Mouse (Mus musculus) midbrain, embryonic 13.5 days (tissue): ENCODE data around the gene Akap8l. TPM values are rescaled to one million over a fixed set of nuclear protein-coding genes. Genes with fewer than 3 reads are reported as not detected.

Experiments used
- ATAC-seq: fragments of 200-750 bp; cut with Nextera tagmentation; 2 replicates; pipeline ENCODE4 v1.8.0; 2017; ENCODE audit warnings: mild to moderate bottlenecking, moderate TSS enrichment, moderate library complexity
- H3K27ac ChIP-seq: fragments of 300-500 bp; sonication (generic); 2 replicates; pipeline ENCODE4 v1.5.1; 2015; ENCODE audit warnings: inconsistent platforms, mild to moderate bottlenecking, moderate library complexity
- H3K27me3 ChIP-seq: fragments of 300-500 bp; sonication (generic); 2 replicates; pipeline ENCODE4 v1.6.1; 2015; ENCODE audit warnings: mild to moderate bottlenecking, inconsistent platforms
- H3K36me3 ChIP-seq: fragments of 300-500 bp; sonication (generic); 2 replicates; pipeline ENCODE4 v1.6.1; 2015; ENCODE audit warnings: mild to moderate bottlenecking, inconsistent platforms
- H3K4me1 ChIP-seq: fragments of 300-500 bp; sonication (generic); replicated peaks from 2 replicates; pipeline ENCODE4 v1.6.1; 2015; ENCODE audit warnings: inconsistent platforms
- H3K4me2 ChIP-seq: fragments of 300-500 bp; sonication (generic); replicated peaks from 2 replicates; pipeline ENCODE4 v1.6.1; 2015; ENCODE audit warnings: moderate library complexity, mild to moderate bottlenecking, inconsistent platforms
- H3K4me3 ChIP-seq: fragments of 300-500 bp; sonication (generic); replicated peaks from 2 replicates; pipeline ENCODE4 v1.5.1; 2015; ENCODE audit warnings: mild to moderate bottlenecking, inconsistent platforms
- H3K9ac ChIP-seq: fragments of 300-500 bp; sonication (generic); replicated peaks from 2 replicates; pipeline ENCODE4 v1.6.1; 2015; ENCODE audit warnings: mild to moderate bottlenecking, inconsistent platforms
- H3K9me3 ChIP-seq: fragments of 300-500 bp; sonication (generic); 2 replicates; pipeline ENCODE4 v1.6.1; 2016; ENCODE audit warnings: mild to moderate bottlenecking, inconsistent platforms
- WGBS: fragments of 180-500 bp; shearing (Covaris S2); methylation state at CpG from one replicate; pipeline ENCODE4 v1.1.7; 2015; 5-methylcytosine and 5-hydroxymethylcytosine counted together
- polyA plus RNA-seq: library from polyadenylated mRNA; unstranded; fragments of >200 nt; fragmentation: Nextera tagmentation; extraction: Ambion mirVana; gene quantifications from 2 replicates; pipeline ENCODE4 v1.2.1, GENCODE M21; 2015

Gene Akap8l
- polyA plus RNA-seq, 1 experiment from 2014 or later, result 168 TPM

- no peak overlapping the region for H3K4me3 ChIP-seq
- no peaks in the 10 kb centered on the region for H3K9me3 ChIP-seq
- peaks cover 42% of the 10 kb centered on the region for H3K36me3 ChIP-seq
- H3K4me2 ChIP-seq, result no peak overlapping the region
- H3K9ac ChIP-seq, result no peak overlapping the region
- no peaks in the 10 kb centered on the region for H3K4me1 ChIP-seq
- no peaks in the 10 kb centered on the region for H3K27me3 ChIP-seq
- no peak overlapping the region for H3K27ac ChIP-seq
- WGBS, result 89% methylated on average over 15 of the region's 15 CpGs
- no peak for ATAC-seq
Observed at GRCm38 (mm10) chr17:32376475-32376874, 26.1 kb upstream of the Akap8l start.

- H3K9ac ChIP-seq, result no peak overlapping the region
- peak overlapping the region; percentile 41 for H3K4me2 ChIP-seq
- no peaks in the 10 kb centered on the region for H3K9me3 ChIP-seq
- peaks cover 6% of the 10 kb centered on the region for H3K4me1 ChIP-seq
- ATAC-seq, result no peak
- H3K27ac ChIP-seq, result no peak overlapping the region
- no peaks in the 10 kb centered on the region for H3K27me3 ChIP-seq
- 13% methylated on average over 13 of the region's 17 CpGs for WGBS
- H3K4me3 ChIP-seq, result peak overlapping the region; percentile 20; the same call in 1 of the 2 replicates
- H3K36me3 ChIP-seq, result peaks cover 15% of the 10 kb centered on the region
Observed at GRCm38 (mm10) chr17:32368991-32369578, 18.7 kb upstream of the Akap8l start.

- H3K27ac ChIP-seq, result no peak overlapping the region
- peaks cover 16% of the 10 kb centered on the region for H3K36me3 ChIP-seq
- no peaks in the 10 kb centered on the region for H3K9me3 ChIP-seq
- H3K27me3 ChIP-seq, result no peaks in the 10 kb centered on the region
- ATAC-seq, result no peak
- H3K4me1 ChIP-seq, result peaks cover 16% of the 10 kb centered on the region
- no peak overlapping the region for H3K9ac ChIP-seq
- WGBS, result 90% methylated on average over 11 of the region's 11 CpGs
- no peak overlapping the region for H3K4me3 ChIP-seq
- H3K4me2 ChIP-seq, result no peak overlapping the region
Observed at GRCm38 (mm10) chr17:32367706-32368105, 17.3 kb upstream of the Akap8l start.

- 88% methylated on average over 1 of the region's 1 CpGs for WGBS
- H3K4me3 ChIP-seq, result no peak overlapping the region
Observed at GRCm38 (mm10) chr17:32365296-32365695, 14.9 kb upstream of the Akap8l start.

GRCm38 (mm10) chr17:32364850-32365249 is 14.4 kb upstream of the Akap8l start:
- 70% methylated on average over 5 of the region's 5 CpGs for WGBS
- peak; percentile 35; the same call in 1 of the 2 replicates for ATAC-seq
- H3K9ac ChIP-seq, result no peak overlapping the region

More at GRCm38 (mm10) chr17:32365296-32365695, 14.9 kb upstream of the Akap8l start:
- H3K9ac ChIP-seq, result no peak overlapping the region
- H3K4me1 ChIP-seq, result peaks cover 31% of the 10 kb centered on the region
- H3K27ac ChIP-seq, result no peak overlapping the region
- no peaks in the 10 kb centered on the region for H3K9me3 ChIP-seq
- H3K27me3 ChIP-seq, result no peaks in the 10 kb centered on the region
- H3K4me2 ChIP-seq, result no peak overlapping the region
- ATAC-seq, result no peak
- H3K36me3 ChIP-seq, result peaks cover 39% of the 10 kb centered on the region

GRCm38 (mm10) chr17:32364331-32364730 is 13.9 kb upstream of the Akap8l start:
- WGBS, result under 1% methylated on average over 40 of the region's 47 CpGs
- peaks cover 48% of the 10 kb centered on the region for H3K36me3 ChIP-seq
- no peaks in the 10 kb centered on the region for H3K27me3 ChIP-seq
- no peaks in the 10 kb centered on the region for H3K9me3 ChIP-seq
- peak overlapping the region; percentile 45 for H3K4me2 ChIP-seq
- H3K27ac ChIP-seq, result peak overlapping the region; percentile 80
- peak overlapping the region; percentile 96 for H3K4me3 ChIP-seq
- peak; percentile 90 for ATAC-seq
- peak overlapping the region; percentile 97 for H3K9ac ChIP-seq
- H3K4me1 ChIP-seq, result peaks cover 31% of the 10 kb centered on the region

More at GRCm38 (mm10) chr17:32364850-32365249, 14.4 kb upstream of the Akap8l start:
- H3K27me3 ChIP-seq, result no peaks in the 10 kb centered on the region
- H3K9me3 ChIP-seq, result no peaks in the 10 kb centered on the region
- peak overlapping the region; percentile 45 for H3K4me2 ChIP-seq
- peak overlapping the region; percentile 80 for H3K27ac ChIP-seq
- peaks cover 31% of the 10 kb centered on the region for H3K4me1 ChIP-seq
- peaks cover 43% of the 10 kb centered on the region for H3K36me3 ChIP-seq
- H3K4me3 ChIP-seq, result peak overlapping the region; percentile 96

- Histone ChIP-seq H3K9me3 (no peaks in the 10 kb centered on the region), H3K36me3 (peaks cover 53% of the 10 kb centered on the region), H3K4me3 (peak overlapping the region; percentile 96), H3K27me3 (no peaks in the 10 kb centered on the region), H3K27ac (peak overlapping the region; percentile 80), H3K9ac (peak overlapping the region; percentile 97), H3K4me1 (peaks cover 31% of the 10 kb centered on the region), H3K4me2 (peak overlapping the region; percentile 91)
- WGBS, result 0% methylated on average over 20 of the region's 50 CpGs
- ATAC-seq, result peak; percentile 74
Observed at GRCm38 (mm10) chr17:32363821-32364301, 13.5 kb upstream of the Akap8l start.

- Histone ChIP-seq H3K4me2 (peak overlapping the region; percentile 91), H3K4me3 (peak overlapping the region; percentile 96), H3K27ac (no peak overlapping the region), H3K36me3 (peaks cover 63% of the 10 kb centered on the region), H3K9ac (peak overlapping the region; percentile 97), H3K9me3 (no peaks in the 10 kb centered on the region), H3K4me1 (peaks cover 31% of the 10 kb centered on the region), H3K27me3 (no peaks in the 10 kb centered on the region)
- no peak for ATAC-seq
- WGBS, result 77% methylated on average over 4 of the region's 4 CpGs
Observed at GRCm38 (mm10) chr17:32362686-32363085, 12.3 kb upstream of the Akap8l start.

- Histone ChIP-seq H3K27ac (no peak overlapping the region), H3K9me3 (no peaks in the 10 kb centered on the region), H3K36me3 (peaks cover 77% of the 10 kb centered on the region), H3K4me1 (peaks cover 28% of the 10 kb centered on the region), H3K4me2 (no peak overlapping the region), H3K4me3 (no peak overlapping the region), H3K9ac (no peak overlapping the region), H3K27me3 (no peaks in the 10 kb centered on the region)
- no peak for ATAC-seq
- 85% methylated on average over 18 of the region's 18 CpGs for WGBS
Observed at GRCm38 (mm10) chr17:32359928-32360327, 9.5 kb upstream of the Akap8l start.

GRCm38 (mm10) chr17:32358943-32359340 is 8.5 kb upstream of the Akap8l start:
- Histone ChIP-seq H3K27ac (no peak overlapping the region), H3K9me3 (no peaks in the 10 kb centered on the region), H3K4me2 (no peak overlapping the region), H3K4me1 (peaks cover 33% of the 10 kb centered on the region), H3K36me3 (peaks cover 86% of the 10 kb centered on the region), H3K4me3 (no peak overlapping the region), H3K9ac (no peak overlapping the region), H3K27me3 (no peaks in the 10 kb centered on the region)
- WGBS, result 94% methylated on average over 6 of the region's 6 CpGs
- ATAC-seq, result no peak

GRCm38 (mm10) chr17:32358192-32358942 is 8.0 kb upstream of the Akap8l start:
- no peaks in the 10 kb centered on the region for H3K9me3 ChIP-seq
- H3K27ac ChIP-seq, result no peak overlapping the region
- no peaks in the 10 kb centered on the region for H3K27me3 ChIP-seq
- WGBS, result 95% methylated on average over 7 of the region's 7 CpGs
- H3K36me3 ChIP-seq, result peaks cover 92% of the 10 kb centered on the region
- no peak overlapping the region for H3K9ac ChIP-seq
- no peak overlapping the region for H3K4me2 ChIP-seq
- no peak for ATAC-seq
- peaks cover 31% of the 10 kb centered on the region for H3K4me1 ChIP-seq
- H3K4me3 ChIP-seq, result no peak overlapping the region
